Mouse (Mus musculus): ENCODE results near the gene Irak3. TPM values are rescaled to one million over a fixed set of nuclear protein-coding genes. Genes with fewer than 3 reads are reported as not detected.
A peak's percentile ranks its signal among the peaks of the same experiment; 100 is the strongest.

Irak3 gene
- polyA plus RNA-seq (2016; fragmentation: Nextera tagmentation; extraction: Ambion mirVana), result 0.96 and 1.9 TPM in 2 replicates

DNA sequence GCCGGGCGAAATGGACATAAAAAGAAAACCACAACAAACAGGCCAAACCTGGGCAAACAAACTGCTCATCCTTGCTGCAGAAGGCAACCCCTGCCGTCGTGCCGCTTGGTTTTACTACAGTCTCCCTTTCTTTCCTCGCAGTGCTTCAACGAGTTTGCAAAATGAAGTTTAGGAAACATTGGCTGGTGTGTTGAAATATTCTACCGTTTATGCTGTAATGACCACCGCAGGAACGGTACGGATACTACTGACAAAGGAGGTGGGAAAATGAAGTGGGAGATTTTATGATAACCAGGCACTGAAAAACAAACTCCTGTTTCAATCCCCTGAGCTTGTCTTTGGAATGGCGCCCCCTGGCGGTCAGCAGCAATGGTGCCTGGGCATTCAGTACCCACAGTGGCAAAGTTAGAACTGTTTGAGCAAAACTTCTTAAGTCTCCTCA, at the start of gene Irak3:
Irak3 (minus strand) TSS at position 170 of the 442 bp plus-strand sequence.
- ATAC-seq (ENCODE audit: low FRiP score), result no peak
- peak within 1 kb of the TSS; percentile 87 for H3K4me2 ChIP-seq (replicated peaks)
- peak within 1 kb of the TSS; percentile 49 for H3K4me3 ChIP-seq
- H3K9ac ChIP-seq, result peak within 1 kb of the TSS; percentile 61
- H3K27me3 ChIP-seq, result peaks cover 25% of the 10 kb centered on the region
- H3K36me3 ChIP-seq, result no peaks in the 10 kb centered on the region
- no peaks in the 10 kb centered on the region for H3K9me3 ChIP-seq (replicated peaks)
- peaks cover 8% of the 10 kb centered on the region for H3K4me1 ChIP-seq
- no peak within 1 kb of the TSS for H3K27ac ChIP-seq
- 2% methylated on average over 13 of the region's 13 CpGs for WGBS

DNA sequence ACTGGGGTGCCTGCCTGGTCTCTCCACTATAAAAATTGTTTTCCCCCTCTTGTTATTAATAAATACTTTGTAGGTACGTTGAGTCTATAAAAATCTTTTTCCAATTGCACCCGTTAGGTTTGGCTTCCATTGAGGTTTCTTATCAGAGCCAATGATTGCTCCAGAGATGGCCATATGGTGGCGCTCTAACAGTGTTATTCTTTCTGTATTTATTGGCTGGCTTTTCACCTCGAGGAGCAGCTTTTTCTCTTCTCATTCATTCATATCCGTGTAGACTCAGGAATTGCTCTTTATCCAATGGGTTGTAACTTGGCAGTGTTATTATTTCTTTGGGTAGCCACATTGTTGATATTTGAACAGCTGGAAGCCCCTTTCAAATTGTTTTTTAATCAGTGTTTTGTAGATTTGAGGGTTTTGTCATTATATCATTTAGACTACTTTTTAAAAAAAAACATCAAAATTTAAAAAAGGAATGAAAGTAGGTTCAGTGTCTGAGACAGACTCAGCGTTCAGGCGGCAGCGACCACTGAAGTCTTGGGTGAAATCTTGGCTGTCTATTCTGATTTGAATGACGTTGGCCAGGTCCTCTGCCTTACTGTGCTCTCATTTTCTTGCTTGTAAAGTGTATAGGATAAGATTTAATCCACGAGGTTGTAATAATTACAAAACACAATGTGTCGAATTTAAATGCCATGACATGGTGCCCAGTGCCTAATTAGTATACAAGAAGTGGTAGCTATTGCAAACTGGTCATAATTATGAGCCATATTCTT, 49.2 kb upstream of the Irak3 start:
- no peak overlapping the region for H3K27ac ChIP-seq
- H3K36me3 ChIP-seq, result no peaks in the 10 kb centered on the region
- 67% methylated on average over 11 of the region's 11 CpGs for whole genome bisulfite sequencing
- H3K9me3 ChIP-seq (replicated peaks), result no peaks in the 10 kb centered on the region; the same call in 1 of the 2 replicates
- H3K9ac ChIP-seq, result no peak overlapping the region
- no peak overlapping the region for H3K4me3 ChIP-seq
- 0 out of 2 replicates have a peak, but pooled peaks cover 3% of the 10 kb centered on the region for H3K27me3 ChIP-seq
- no peak overlapping the region for H3K4me2 ChIP-seq (replicated peaks)
- no peak for ATAC-seq (ENCODE audit: low FRiP score)
- peaks cover 6% of the 10 kb centered on the region; the same call in 1 of the 2 replicates for H3K4me1 ChIP-seq

DNA sequence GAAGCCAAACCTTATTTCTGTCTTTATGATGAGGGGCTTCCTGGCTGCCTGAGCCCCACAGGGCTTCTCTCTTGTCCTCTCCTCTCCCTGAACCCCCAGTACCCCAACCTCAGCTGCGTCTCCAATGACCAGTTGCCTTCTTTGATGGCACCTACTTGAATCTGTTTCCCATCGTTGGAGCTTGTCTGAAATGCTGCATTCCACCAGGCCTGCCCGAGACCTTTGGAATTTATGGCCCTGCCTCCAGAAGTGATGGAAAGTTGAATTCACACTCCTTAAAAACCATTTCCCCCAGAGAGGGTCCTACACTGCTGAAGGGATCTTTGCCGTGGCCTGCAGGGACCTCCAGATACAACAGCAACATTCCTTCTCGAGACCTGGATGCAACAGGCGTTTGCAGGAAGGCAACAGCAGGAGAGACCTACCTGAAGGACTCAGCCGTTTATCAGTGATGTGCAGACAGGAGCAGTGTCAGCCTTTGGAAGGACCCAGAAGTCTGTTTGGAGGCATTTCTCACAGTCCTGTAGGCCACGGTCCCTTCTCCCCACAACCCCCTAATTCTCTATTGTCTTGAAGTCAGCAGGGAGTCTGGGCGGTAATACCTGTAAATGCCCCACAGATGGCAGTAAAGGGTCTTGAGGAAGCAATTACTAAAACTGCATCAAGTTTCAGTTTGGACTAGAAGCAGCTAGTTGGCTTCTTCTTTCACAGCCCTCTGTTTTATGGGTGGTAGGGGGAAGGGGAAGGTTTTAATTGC, 45.2 kb upstream of the Irak3 start:
- no peak overlapping the region for H3K4me3 ChIP-seq
- WGBS, result 48% methylated on average over 9 of the region's 9 CpGs
- H3K9me3 ChIP-seq (replicated peaks), result no peaks in the 10 kb centered on the region; the same call in 1 of the 2 replicates
- H3K27ac ChIP-seq, result no peak overlapping the region
- H3K9ac ChIP-seq, result no peak overlapping the region
- H3K36me3 ChIP-seq, result no peaks in the 10 kb centered on the region
- no peaks in the 10 kb centered on the region for H3K27me3 ChIP-seq
- H3K4me2 ChIP-seq (replicated peaks), result no peak overlapping the region
- peaks cover 6% of the 10 kb centered on the region; the same call in 1 of the 2 replicates for H3K4me1 ChIP-seq
- ATAC-seq (ENCODE audit: low FRiP score), result no peak

DNA sequence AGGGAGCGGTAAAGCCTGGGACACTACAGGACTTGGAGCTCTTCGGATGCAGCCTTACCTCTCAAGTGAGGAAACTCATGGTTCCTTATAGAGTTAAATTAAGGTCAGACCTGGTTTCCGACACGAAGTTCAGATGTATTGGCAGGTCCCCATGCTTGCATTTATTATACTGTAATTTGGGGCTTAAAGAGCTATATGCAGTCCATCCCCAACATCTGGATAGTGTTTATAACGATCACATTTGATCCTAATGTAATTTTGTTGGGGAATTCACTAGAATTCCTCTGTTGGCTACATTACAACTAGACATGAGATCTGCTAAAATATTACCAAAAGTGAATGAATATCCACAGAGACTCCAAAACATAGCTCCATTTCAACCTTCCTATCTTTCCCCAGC, 43.8 kb upstream of the Irak3 start:
- H3K4me3 ChIP-seq, result no peak overlapping the region
- H3K27me3 ChIP-seq, result no peaks in the 10 kb centered on the region
- no peak overlapping the region for H3K4me2 ChIP-seq (replicated peaks)
- no peak overlapping the region for H3K9ac ChIP-seq
- no peaks in the 10 kb centered on the region for H3K36me3 ChIP-seq
- ATAC-seq (ENCODE audit: low FRiP score), result no peak
- peaks cover 6% of the 10 kb centered on the region; the same call in 1 of the 2 replicates for H3K4me1 ChIP-seq
- H3K27ac ChIP-seq, result no peak overlapping the region
- 80% methylated on average over 5 of the region's 5 CpGs for WGBS
- H3K9me3 ChIP-seq (replicated peaks), result no peaks in the 10 kb centered on the region; the same call in 1 of the 2 replicates

DNA sequence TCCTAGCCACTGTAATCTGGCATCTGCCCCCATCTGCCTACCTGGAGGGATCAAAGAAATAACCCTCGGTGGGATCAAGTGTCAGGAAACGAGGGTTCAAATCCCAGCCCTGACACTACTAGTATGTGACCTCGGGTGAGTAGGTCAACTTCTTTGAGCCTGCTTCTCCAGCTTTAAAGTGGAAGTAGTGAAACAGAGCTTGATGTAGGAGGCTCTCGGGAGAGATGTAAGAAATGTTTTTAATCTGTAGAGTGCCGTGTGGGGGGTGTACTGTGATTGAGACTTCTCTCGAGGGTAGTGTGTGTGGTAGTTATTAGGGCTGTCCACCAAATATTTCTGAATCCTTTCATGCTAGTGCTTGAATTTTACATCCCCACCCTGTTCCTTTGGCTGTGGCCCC, 40.5 kb upstream of the Irak3 start:
- no peak overlapping the region for H3K27ac ChIP-seq
- 62% methylated on average over 6 of the region's 6 CpGs for whole genome bisulfite sequencing
- no peak for ATAC-seq (ENCODE audit: low FRiP score)
- peaks cover 6% of the 10 kb centered on the region; the same call in 1 of the 2 replicates for H3K4me1 ChIP-seq
- no peaks in the 10 kb centered on the region for H3K36me3 ChIP-seq
- H3K4me2 ChIP-seq (replicated peaks), result no peak overlapping the region
- H3K9ac ChIP-seq, result no peak overlapping the region
- no peak overlapping the region for H3K4me3 ChIP-seq
- H3K9me3 ChIP-seq (replicated peaks), result no peaks in the 10 kb centered on the region
- no peaks in the 10 kb centered on the region for H3K27me3 ChIP-seq

DNA sequence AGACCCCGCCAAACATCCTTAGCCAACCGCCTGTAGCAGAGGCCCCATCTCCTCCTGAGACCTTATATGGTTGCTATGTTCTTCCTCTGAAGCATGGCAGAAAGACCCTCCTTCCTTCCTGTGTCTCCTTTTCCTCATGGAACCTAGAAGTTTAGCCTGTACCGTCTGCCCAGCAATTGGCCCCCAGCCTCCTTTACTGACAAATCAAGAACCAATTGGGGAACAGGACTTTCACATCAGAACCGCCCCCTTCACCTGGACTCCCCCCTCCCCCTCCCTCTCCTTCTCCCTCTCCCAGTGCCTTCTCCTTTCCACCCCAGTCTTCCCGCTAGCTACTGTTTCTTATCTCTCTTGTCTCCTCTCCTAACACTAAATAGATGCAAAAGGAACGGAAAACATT, 37.5 kb upstream of the Irak3 start:
- Histone ChIP-seq H3K9ac (no peak overlapping the region), H3K9me3 (replicated peaks) (no peaks in the 10 kb centered on the region), H3K4me1 (no peaks in the 10 kb centered on the region), H3K4me2 (replicated peaks) (no peak overlapping the region), H3K36me3 (no peaks in the 10 kb centered on the region), H3K4me3 (no peak overlapping the region), H3K27me3 (no peaks in the 10 kb centered on the region), H3K27ac (no peak overlapping the region)
- 57% methylated on average over 6 of the region's 6 CpGs for WGBS
- ATAC-seq (ENCODE audit: low FRiP score), result no peak

DNA sequence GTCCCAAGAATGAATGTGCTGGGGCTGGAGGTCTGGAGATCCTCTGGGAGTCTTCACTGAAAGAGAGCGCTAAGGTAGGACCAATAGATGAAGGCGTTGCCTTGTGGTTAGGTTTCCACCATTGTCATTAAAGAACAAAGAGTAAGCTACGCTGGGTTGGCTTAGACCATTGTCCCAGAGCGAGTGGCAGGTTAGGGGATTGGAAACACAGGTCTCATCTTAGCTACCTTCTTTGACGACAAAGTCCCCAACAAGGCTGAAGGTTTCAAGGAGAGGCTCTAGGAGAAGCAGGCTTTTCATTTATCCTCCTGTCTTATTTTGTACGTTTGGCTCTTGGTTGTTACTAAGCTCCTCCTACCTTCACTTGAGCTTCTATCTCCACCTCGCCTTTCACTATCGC, 36.3 kb upstream of the Irak3 start:
- no peak overlapping the region for H3K9ac ChIP-seq
- 90% methylated on average over 8 of the region's 8 CpGs for WGBS
- no peak overlapping the region for H3K4me3 ChIP-seq
- no peaks in the 10 kb centered on the region for H3K9me3 ChIP-seq (replicated peaks)
- H3K36me3 ChIP-seq, result no peaks in the 10 kb centered on the region
- H3K4me1 ChIP-seq, result no peaks in the 10 kb centered on the region
- ATAC-seq (ENCODE audit: low FRiP score), result no peak
- no peak overlapping the region for H3K4me2 ChIP-seq (replicated peaks)
- H3K27me3 ChIP-seq, result no peaks in the 10 kb centered on the region
- H3K27ac ChIP-seq, result no peak overlapping the region

DNA sequence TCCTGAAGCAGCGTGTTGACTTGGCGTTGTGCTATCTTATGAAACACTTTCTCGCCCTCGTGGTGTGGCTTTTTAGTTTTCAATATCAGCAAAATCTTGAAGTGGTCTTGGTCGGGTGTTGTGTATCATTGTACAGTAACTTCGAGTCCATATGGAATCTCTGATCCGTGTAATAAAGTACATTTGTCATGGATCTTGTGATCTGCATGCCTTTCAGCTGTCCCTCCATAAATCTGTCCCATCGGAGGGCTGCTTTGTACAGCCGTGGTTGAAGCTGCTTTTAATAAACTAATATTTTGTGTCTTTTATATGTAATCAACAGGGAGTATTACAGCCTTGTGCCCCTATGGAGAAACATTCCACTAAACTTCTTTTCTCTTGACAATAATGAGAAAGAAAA, 34.9 kb upstream of the Irak3 start:
- ATAC-seq (ENCODE audit: low FRiP score), result no peak
- H3K27ac ChIP-seq, result no peak overlapping the region
- no peaks in the 10 kb centered on the region for H3K36me3 ChIP-seq
- WGBS, result 76% methylated on average over 9 of the region's 9 CpGs
- H3K4me3 ChIP-seq, result no peak overlapping the region
- H3K4me1 ChIP-seq, result no peaks in the 10 kb centered on the region
- H3K9me3 ChIP-seq (replicated peaks), result no peaks in the 10 kb centered on the region
- no peak overlapping the region for H3K9ac ChIP-seq
- no peaks in the 10 kb centered on the region for H3K27me3 ChIP-seq
- no peak overlapping the region for H3K4me2 ChIP-seq (replicated peaks)

DNA sequence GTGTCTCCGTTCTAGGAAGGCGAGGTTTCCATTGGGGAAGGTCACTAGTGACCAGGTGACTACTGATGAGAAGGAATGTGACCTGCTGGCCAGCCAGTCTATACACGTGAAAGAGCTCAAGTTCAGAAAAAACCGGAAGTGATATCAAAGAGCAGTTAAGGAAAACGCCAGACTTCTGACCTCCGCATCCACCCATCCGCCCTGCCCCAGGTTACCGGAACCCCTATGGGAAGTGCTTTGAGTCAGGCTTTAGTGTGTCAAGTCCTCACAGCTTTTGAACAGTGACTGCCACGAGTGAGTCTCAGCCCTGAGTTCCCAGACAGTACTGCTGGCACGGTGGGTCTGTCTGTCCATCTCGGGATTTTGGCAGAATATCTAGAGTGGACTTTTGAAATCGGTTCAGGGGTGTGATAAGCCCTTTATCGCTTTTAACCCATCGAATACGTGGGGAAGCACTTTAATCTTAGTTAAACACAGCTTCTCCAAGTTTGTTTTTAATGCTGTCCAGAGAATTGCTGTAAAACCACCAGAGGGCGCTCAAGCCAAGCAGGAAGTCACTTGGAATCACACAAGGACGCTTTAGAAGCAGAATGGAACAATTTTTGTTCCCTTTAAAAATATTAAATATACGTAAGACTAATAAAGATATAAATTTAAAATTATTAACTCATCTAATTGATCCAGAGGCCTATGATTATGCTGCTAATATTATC, 31.9 kb upstream of the Irak3 start:
- ATAC-seq (ENCODE audit: low FRiP score), result no peak; the same call in 1 of the 2 replicates
- Histone ChIP-seq H3K4me1 (no peaks in the 10 kb centered on the region), H3K27me3 (no peaks in the 10 kb centered on the region), H3K4me3 (no peak overlapping the region), H3K9ac (no peak overlapping the region), H3K9me3 (replicated peaks) (no peaks in the 10 kb centered on the region), H3K36me3 (peaks cover 17% of the 10 kb centered on the region), H3K27ac (no peak overlapping the region), H3K4me2 (replicated peaks) (no peak overlapping the region)
- 31% methylated on average over 18 of the region's 18 CpGs for WGBS

DNA sequence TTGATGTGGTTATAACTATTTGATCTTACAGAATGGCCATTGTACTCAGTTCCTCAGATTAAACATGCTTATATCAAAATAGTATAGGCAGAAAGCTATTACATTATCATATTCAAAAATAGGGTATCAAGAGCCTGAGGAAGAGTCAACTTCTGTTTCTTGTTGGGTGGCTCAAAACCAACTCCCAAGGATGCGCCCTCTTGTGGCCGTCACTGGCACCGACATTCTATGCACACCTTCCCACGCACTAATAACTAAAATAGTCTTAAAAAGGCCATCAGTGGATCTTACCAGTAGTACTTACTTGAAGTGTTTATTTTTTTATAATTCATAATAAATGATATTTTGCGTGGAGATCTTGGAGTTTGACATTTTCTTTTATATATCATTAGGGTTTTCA, 29.8 kb upstream of the Irak3 start:
- H3K9ac ChIP-seq, result no peak overlapping the region
- H3K4me3 ChIP-seq, result no peak overlapping the region
- no peak overlapping the region for H3K4me2 ChIP-seq (replicated peaks)
- H3K27me3 ChIP-seq, result no peaks in the 10 kb centered on the region
- H3K9me3 ChIP-seq (replicated peaks), result no peaks in the 10 kb centered on the region
- peaks cover 12% of the 10 kb centered on the region for H3K4me1 ChIP-seq
- peaks cover 23% of the 10 kb centered on the region for H3K36me3 ChIP-seq
- WGBS, result 30% methylated on average over 5 of the region's 5 CpGs
- no peak for ATAC-seq (ENCODE audit: low FRiP score)
- H3K27ac ChIP-seq, result no peak overlapping the region

DNA sequence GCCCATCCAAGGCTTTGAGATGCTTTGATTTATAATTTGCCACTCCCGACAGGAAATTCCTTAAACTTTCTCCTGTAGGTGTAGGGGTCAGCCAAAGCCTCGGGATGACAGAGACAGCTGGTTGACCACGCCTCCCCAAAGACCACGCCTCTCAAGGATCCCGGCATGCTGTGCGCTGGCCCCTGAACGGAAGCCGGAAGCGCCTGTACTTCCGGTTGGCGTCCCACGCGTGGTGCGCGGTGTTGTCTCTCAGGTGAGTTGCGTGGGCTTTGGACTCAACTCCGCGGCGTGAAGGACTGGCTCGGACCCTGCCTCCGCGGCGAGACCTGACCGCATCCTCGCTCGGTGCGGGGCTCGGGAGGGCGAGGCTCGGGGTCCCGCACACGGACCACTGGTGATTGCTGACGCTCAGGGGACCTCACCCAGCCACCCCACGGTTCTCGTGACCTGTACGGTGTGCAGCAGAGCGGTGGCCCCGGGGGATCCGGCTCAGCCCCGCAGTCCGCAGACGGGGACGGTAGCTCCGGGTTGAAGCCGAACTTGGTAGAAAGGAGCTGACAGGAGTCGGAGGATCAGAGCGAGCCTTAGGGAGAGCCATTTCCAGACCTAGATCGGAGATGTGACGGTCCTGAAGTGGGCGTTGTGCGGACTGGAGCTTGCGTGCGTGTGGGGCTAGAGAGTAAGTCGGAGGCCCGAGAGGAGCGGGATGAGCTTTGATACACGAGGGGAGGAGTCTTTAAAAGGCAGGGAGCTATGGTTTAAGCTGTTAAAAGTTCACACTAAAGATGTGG, 25.1 kb upstream of the Irak3 start, which contains the start of gene Llph:
Llph (plus strand) TSS at position 200 of the 791 bp plus-strand sequence.
- Histone ChIP-seq H3K9ac (peak within 1 kb of the TSS; percentile 85), H3K27ac (0 out of 2 replicates have a peak within 1 kb of the TSS, but pooled peaks have one; percentile 26), H3K4me2 (replicated peaks) (peak within 1 kb of the TSS; percentile 93), H3K27me3 (no peaks in the 10 kb centered on the region), H3K9me3 (replicated peaks) (no peaks in the 10 kb centered on the region), H3K4me3 (peak within 1 kb of the TSS; percentile 82), H3K4me1 (peaks cover 12% of the 10 kb centered on the region), H3K36me3 (peaks cover 30% of the 10 kb centered on the region)
- peak; percentile 94 for ATAC-seq (ENCODE audit: low FRiP score)
- WGBS, result under 1% methylated on average over 57 of the region's 57 CpGs

All from hindbrain, embryonic 12.5 days (tissue).